Mouse (Mus musculus): ENCODE results near the gene Asb17. TPM values are rescaled to one million over a fixed set of nuclear protein-coding genes. Genes with fewer than 3 reads are reported as not detected.

Gene Asb17
- polyA plus RNA-seq, 1 experiment from 2014 or later, result 0.21 TPM

Other genes with a start within 250 kb of the Asb17 start
- 28.3 and 30.3 TPM in 2 replicates for gene St6galnac3, start 119.0 kb upstream of the Asb17 start, polyA plus RNA-seq (2015; fragmentation: Nextera tagmentation; extraction: Ambion mirVana)
- gene Msh4, start 61.9 kb downstream of the Asb17 start, polyA plus RNA-seq (2015; fragmentation: Nextera tagmentation; extraction: Ambion mirVana), result 0.09 and 0.25 TPM in 2 replicates
- gene Rabggtb, start 68.8 kb downstream of the Asb17 start, polyA plus RNA-seq (2015; fragmentation: Nextera tagmentation; extraction: Ambion mirVana), result 44.9 and 46.1 TPM in 2 replicates
- 55.6 and 63.7 TPM in 2 replicates for gene Acadm, start 100.4 kb downstream of the Asb17 start, polyA plus RNA-seq (2015; fragmentation: Nextera tagmentation; extraction: Ambion mirVana)
- gene Slc44a5, start 129.2 kb downstream of the Asb17 start, polyA plus RNA-seq (2015; fragmentation: Nextera tagmentation; extraction: Ambion mirVana), result 6.4 and 6.5 TPM in 2 replicates